Mouse (Mus musculus): Measurements from ENCODE around the gene Gm884.

Gm884 gene

DNA sequence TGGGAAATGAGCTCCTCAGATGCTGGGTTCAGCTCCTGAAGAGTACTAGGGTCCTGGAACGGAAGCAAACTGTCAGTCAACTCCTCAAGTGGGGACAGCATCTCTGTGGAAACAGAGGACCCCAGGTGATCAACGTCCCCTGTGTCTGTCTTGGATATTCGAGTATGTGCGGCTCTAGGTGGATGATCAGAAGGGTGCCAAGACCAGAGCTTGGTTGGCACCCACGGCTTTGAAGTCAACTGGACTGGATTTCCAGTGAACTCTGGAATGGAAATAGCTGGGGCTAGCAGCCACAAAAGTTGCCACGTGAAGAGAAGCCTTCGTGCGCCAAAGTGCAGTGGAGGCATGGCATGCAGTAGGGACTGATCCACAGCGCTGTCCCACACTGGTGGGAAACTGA, at the start of gene Gm884:
Gm884 (minus strand) TSS at position 101 of the 400 bp plus-strand sequence.
- WGBS = 86% methylated on average over 9 of the region's 9 CpGs

DNA sequence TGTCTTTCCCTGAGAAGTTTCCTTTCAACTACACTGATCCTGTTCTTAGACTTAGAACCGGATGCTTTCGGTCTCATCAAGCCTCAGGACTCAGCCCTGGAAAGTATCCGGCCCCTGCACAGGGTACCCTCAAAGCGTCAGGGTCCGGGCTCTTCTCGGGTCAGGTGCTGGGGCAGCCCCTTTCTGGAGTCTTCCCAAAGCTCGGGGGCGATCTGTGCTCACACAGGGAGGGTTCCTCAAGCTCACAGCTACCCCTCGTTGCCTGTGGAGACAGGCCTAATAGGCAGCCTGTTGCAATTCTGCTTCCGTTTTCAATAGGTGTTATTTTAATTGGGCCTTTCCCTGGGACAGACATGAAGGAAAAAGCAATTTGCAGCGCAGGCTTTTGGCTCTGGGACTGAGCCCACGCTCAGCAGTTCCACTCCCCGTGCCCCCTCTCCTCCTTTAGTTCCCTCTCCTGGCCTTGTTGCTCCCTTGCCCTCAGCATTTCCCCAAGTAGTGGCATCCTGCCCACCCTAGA, 46.0 kb upstream of the Gm884 start:
- WGBS = 20% methylated on average over 13 of the region's 13 CpGs

DNA sequence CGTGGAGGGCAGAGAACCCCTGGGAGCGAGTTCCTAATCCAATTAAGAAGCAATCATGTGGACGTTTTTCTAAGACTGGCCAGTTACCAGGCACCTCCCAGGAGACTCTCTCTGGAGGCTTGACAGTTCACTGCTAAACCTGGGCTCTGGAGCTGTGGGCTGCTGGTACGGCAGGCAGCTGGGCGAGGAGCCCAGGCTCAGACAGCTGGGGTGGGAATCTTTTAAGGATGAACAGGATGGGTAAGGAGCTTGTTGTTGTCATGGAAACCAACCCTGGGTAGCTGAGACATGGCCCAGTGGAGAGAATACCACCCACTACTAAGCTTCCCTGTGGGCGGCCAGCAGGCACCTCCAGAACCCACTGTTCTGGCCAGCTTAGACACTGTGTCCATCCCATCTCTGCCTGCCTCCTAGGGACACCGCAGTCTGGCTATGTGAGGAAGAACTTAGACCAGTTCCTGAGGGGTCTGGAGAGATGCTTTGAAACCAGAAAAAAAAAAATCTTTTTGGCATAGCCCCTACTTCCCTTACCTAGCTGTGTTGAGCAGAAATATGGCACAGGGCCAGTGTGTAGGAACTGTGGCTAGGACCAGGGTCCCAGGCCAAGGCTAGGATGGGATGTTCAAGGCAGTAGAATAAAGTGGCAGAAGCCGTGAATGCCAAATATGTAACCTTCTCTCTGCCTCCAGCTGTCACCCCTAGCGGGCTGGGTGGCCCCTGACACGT, 45.4 kb upstream of the Gm884 start:
- WGBS = 9% methylated on average over 10 of the region's 10 CpGs

DNA sequence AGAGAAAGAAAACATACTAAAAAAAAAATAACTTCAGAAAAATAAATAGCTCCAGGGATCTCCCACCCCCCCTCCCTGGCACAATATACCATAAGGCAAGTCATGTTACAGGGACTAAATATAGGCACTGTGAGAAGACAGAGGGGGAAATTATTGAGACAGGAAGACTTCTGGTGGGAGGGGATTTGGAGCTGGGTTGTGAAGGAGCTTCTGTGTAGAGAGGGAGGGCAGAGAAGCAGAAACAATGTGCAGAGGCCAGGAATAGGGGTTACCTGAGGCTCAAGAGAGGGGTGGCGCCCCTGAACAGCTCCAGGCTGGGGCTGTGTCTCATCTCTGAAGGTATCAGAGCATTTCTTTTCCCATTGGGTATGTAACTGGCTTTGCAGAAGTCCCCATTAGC, 44.8 kb upstream of the Gm884 start:
- WGBS = 20% methylated on average over 1 of the region's 1 CpGs

DNA sequence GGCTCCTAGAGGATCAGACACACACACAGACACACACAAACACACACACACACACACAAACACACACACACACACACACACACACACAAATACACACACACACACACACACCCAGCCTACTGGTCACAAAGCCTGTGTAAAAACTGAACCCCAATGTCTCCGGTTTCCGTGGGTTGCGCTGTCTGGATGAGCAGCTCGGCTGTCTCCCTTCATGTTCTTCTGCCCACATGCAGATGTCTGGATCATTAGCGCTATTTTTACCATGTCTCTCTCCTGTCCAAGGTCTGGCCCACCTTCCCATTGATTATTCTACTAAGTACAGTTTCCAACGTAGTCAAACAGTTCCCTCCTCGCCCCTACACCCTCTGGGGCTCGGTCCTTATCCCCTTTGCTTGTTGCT, 42.2 kb upstream of the Gm884 start:
- 56% methylated on average over 8 of the region's 8 CpGs for WGBS

DNA sequence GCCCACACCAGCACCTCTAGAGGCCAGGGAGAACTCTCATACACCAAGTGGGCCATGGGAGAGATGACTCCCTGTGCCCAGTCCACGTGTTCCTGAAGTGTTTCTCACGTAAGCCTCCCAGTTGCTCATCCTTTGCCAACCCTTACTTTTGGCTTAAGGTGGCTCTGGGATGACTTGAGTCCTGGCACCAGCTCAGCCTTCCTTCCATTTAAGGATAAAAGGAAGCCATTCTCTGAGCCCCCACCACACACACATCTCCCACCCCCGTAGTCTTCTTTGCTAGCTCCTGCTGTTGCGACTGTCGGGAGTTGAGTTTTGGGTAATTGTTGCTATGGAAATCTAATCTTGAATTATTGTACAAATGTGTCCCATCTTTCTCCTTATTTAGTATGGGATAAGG, 41.6 kb upstream of the Gm884 start:
- WGBS = 30% methylated on average over 5 of the region's 5 CpGs

DNA sequence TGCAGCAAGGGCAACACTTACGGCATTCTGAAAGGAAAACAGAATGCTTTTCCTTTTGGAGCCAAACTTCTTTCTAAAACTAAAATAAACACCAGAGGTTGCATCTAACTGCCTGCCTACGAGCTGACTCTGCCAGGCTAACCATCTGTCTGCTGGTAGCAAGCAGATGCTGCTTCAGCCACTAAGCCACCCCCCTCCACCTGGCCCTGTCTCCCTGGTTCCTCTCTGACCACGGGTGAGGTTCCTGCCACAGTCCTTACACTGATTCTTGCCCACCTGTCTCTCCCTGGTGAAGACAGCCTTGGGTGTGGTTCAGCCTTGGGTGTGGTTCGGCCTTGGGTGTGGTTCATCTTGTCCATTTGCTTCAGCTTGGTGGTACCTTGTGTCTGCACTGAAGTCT, 40.9 kb upstream of the Gm884 start:
- 26% methylated on average over 4 of the region's 4 CpGs for WGBS

DNA sequence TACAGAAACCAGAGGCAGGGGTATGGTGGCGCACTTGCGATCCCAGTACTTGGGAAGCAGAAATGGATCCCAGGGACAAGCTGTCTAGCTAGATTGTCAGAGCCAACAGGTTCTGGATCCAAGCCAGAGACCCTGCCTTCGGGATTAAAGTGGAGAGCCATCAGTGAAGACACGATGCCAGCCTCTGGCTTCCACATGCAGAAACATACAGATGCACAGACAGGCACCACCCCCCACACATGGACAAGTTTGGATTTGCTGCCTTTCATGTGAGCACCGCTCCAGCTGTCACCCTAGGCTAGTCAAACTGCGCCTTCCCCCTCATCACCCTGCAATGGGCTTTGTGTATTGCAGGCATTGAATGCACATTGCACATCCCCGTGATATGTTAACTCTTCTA, 37.2 kb upstream of the Gm884 start:
- WGBS = 58% methylated on average over 7 of the region's 7 CpGs

DNA sequence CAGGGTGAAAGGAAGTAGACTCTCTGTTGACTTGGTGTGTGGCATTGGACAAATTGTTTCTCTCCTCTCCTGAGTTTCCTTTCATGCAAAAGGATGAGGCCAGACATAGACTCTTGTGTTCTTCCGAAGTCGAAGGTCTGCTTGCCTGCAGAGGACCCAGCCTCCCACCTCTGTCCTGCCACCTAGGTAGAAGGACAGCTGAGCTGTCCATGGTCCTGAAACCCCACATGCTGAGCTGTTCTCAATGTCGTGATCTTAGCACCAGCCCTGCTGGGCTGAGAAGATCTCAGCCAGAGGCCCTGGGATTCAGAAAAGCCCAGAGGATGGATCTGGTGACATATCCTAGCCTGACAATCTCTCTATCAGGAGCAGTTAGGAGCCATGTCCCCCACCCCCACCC, 35.6 kb upstream of the Gm884 start:
- WGBS = 29% methylated on average over 3 of the region's 3 CpGs

DNA sequence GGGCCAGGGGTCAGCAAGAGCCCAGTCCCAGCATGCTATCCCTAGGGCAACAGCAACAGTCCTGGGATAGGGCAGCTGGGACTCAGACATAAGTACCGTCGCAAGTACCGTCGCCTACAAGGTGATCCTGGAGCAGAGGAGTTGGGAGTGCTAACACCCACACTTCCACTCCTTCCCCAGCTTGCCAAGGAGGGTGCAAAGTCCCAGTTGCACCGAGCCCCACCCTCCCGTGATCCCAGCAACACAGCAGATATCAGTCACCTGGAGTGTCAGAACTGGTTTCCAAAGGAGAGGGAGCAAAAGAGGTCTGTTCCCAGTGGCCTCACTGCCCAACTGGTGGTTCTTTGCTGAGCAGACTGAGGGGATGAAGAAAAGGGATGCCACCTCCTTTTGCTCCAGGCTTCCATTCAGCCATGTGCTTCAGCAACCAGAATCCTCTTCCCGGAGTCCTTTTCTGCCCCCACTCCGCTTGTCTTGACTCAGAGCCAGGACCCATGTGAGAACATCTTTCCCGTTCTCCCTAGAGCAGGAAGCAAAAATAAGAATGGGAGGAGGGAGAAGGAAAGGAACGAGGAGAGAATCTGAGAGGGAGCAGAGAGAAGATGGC, 32.5 kb upstream of the Gm884 start:
- WGBS = 36% methylated on average over 10 of the region's 10 CpGs

DNA sequence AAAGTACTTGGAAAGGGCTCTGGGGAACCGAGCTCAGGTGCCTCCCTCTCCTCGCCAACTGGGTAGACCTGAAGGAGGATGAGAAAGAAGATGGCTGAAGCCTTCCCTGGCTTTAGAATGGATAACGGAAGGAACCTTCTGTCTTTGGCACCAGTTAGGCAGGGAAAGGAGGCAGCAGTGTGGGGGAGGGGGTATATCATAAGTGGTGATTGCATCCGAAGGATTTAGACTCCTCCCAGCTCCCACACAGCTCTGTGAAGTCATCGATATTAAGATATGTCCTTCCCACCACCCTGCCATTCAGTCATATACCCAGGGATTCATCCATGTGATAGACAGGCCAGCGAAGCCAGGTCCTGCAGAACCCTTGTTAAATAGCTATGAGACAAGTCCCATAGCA, 30.5 kb upstream of the Gm884 start:
- 46% methylated on average over 6 of the region's 6 CpGs for WGBS

DNA sequence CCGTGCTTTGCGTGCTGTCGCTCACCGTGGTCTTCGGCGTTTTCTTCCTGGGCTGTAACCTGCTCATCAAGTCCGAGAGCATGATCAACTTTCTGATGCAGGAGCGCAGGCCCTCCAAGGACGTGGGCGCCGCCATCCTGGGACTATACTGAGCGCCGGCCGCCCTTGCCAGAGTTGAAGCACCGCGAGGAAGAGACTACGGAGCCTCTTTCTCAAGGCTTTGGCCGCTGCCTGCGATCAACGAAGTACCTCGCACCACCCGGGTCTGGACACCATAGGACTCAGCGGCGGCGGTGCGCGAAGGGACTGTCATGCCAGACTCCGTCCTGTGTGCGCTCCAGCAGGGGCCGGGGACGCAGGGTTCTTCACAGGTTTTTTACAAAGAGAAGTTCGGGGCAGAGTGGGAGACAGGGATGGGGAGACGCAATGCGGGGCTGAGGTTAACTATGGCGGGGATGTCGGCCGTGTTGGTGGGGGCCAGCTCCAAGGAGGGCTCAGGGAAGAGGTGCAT, 29.1 kb upstream of the Gm884 start:
- WGBS = 2% methylated on average over 37 of the region's 37 CpGs

DNA sequence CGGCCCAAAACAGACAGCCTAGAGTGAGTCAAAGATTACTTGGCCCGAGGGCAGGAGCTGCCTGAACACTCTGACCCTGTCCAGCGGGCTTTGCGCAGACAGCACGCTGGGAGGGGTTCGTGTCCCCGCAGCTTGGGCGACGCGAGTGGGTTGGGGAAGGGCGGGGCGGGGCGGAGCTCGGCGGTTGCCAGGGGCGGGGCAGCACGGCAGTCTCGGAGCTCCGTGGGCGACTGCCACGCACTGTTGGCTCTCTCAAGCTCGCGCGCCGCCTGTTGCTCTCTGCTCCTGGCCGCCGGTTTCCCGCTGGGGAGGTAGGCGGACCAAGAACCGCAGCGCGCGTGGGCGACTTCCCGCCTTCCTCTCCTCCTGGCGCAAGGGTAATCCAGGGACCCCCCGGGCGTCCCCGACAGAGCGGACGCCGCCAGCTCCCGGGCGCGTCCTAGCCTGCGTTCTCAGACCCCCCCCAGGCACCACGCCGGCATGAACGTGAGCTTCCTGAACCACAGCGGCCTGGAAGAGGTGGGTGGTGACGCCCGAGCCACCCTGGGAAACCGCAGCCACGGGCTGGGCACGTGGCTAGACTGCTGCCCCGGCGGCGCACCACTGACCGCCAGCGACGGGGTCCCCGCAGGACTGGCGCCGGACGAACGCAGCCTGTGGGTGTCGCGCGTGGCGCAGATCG, 28.5 kb upstream of the Gm884 start, which contains the start of gene Rprml:
Rprml (plus strand) TSS at position 270 of the 682 bp plus-strand sequence.
- WGBS = under 1% methylated on average over 70 of the region's 71 CpGs

DNA sequence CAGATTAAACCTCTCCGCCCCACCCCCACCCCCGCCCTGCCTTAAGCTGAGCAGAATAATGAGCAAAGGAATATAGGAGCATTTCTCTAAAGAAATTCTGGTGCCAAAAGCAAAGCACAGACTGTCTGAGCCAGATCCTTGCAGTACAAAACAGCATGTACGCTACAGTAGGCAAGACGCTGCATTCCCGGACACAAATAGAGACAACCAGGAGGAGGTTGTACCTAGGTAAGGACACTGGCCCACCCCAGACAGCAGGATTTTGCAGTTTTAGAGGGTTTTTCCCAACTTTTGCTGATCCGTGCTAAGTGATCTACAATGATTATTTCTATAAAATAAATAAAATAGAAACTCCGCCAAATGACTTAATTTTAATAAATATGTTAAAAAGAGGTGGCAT, 27.7 kb upstream of the Gm884 start:
- WGBS = 18% methylated on average over 7 of the region's 7 CpGs

DNA sequence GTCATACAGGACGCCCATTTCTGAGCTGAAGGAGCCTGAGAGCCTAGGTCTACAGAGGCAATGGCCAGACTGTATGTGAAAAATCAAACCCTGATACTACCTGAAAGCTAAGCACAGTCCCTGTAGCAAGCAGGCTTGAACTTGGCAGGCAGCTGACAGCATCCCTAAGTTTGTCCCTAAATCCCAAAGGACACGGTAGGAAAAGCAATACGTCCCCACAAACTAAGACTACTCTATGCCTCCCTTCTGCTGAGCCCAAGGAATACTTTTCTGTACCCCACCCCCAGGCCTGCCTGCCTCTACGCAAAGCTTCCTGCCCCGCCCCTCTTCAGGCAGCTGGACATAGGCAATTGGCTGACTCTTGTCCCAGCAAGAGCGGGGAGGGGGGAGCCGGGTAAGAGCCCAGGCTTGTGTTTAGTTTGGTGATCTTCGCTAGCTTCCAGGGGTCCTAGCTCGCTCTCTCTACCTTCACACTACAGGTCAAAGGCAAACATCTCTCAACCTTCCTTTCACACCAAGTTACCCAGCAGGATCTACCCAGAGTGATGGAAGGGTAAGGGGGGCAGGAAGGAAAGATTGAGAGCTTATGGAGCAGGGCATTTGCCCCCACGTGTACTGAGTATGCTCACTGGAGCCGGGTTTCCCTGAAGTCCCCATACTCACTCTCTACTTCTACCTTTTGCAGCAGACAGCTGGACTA, 27.1 kb upstream of the Gm884 start:
- WGBS = 24% methylated on average over 11 of the region's 11 CpGs

DNA sequence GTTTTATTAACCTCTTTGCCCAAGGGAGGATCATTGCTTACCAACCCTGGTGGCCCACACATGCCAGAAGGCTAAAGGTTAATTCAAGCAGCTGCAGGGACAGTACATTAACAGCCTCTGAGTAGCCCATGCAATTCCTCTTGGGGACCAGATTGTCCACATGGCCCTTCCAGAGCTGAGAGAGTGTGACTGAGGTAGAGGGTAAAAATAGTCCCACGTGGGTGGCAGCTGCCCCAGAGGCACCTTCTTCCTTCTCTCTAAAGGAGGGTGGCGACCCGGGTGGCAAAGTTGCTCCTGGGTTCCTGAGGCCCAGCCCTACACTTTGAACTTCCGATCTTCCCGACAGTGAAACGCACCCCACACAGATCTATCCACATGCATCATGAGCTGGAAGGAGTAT, 25.4 kb upstream of the Gm884 start:
- 83% methylated on average over 6 of the region's 6 CpGs for WGBS

DNA sequence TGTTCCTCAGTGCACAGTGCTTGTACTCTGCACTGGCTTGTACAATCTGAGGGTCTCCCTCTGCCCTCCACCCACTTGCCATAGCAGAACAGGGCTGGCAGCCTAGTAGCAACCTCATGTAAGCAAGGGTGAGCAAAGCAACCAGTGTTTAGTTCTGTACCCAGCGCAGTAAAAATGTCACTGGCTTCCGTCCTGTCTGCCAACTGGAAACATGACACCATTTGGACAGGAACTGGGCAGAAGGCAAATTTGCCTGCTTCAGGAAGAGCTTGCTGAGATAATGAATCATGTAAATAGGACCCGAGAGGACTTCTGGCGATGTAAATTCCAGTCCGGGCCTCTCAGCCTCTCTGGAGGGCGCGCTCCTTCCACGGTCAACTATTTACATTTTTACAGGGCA, 24.8 kb upstream of the Gm884 start:
- WGBS = 77% methylated on average over 8 of the region's 8 CpGs

DNA sequence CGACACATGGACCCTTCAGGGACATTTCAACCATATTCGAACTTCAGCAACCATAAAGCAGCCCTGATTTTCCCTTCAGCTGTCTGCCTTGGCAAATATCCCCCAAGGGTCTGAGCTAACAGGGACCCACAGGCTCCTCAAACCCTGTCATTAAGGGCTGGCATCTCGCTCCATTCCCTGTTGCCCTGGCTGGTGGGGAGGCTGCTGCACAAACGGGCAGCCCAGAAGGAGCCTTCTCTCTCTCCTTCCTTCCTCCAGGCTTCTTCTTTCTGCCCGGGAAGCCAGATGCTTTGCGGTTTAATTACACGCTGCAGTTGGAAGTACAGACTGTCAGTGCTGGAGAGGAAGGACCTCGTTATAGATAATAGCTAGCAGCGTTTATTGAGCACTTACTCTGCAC, 22.3 kb upstream of the Gm884 start:
- WGBS = 43% methylated on average over 9 of the region's 9 CpGs

DNA sequence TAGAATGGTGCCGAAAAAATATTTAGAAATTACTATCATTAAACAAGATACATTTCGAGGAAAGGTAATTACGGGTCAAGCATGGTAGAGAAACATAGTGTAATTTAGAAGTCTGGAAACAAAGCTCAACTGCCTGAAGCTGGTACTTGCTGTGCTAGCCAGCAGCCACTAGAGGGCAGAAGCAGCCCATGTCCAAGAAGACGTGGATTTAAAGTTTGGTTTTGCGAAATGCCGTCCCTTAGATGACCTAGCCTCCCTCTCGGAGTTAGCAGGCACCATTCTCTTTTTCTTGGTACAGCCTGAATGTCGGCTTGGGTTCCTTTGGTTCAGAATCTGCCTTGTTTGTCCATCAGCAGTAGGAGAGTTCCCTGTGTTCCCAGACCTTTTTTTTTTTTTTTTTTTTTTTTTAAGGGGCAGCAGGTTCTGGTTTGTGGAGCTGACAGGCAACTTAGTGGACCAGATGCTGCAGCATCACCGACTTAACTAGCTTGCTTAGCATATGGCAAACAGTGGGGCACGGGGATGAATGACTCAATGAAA, 18.5 kb upstream of the Gm884 start:
- 3% methylated on average over 10 of the region's 10 CpGs for WGBS

DNA sequence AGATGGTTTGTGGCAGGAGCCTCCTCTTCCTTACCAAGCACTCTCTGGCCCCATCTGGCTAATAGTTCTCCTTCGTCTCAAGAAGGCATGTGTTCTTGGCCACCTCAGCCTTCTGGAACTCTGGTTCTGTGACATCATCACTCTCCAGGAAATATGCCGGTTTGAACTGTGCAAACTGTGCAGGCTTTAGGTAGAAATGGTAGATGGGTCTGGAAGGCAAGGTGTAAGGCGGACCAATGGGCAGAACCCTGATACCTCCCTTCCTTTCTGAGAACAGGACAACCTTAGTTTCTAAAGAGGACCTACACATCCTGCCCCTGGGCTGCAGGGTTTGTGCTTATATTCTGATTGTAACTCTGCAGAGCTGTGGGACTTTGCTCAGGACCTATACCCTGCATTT, 17.9 kb upstream of the Gm884 start, which contains the start of gene Lyzl6:
Lyzl6 (minus strand) TSS at position 101 of the 400 bp plus-strand sequence.
- WGBS = 82% methylated on average over 3 of the region's 3 CpGs

DNA sequence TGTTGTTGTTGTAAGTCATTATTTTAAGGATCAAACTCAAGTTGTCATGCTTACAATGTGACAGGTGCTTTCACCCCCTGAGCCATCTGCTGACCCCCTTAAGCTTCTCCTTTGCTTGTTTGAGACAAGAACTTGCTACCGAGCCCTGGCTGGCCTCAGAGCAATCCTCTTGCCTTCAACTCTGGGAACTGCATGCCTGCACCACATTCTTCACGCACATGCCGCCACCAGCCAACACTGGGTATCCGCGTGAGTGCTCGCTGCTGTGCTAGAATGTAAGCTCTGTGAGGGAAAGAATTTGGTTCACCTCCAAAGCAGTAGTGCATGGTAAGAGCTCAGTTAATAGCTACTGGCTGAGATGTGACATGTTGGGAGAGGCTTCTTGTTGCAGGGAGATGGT, 15.3 kb upstream of the Gm884 start:
- WGBS = 81% methylated on average over 6 of the region's 6 CpGs

DNA sequence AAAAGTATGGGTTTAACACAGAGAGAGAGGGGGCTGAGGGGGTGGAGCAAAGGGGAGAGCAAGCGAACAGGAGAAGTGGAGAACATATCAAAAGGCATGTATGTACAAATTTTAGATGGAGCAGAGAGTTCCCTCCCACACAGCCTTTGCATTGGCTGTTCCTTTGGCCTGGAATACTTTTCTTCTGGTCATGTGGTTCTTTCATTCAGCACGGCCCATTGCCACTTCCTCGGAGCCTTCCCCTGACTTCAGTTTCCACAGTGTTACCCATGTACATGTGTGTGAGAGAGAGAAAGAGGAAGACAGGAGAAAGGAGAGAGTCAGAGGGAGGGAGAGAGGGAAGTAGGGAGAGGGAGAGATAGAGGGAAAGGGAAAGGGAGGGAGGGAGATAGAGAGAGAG, 14.5 kb upstream of the Gm884 start:
- WGBS = 63% methylated on average over 3 of the region's 3 CpGs
